Mouse (Mus musculus): ENCODE results near the gene Zfp574. TPM values are rescaled to one million over a fixed set of nuclear protein-coding genes. Genes with fewer than 3 reads are reported as not detected.

Gene Zfp574
- polyA plus RNA-seq, 1 experiment: 11.3 TPM

GRCm38 (mm10) chr7:25110336-25110735 is 38.0 kb downstream of the Zfp574 start:
- TF ChIP-seq POLR2A (IDR thresholded peaks at IDR 0.05; ENCODE audit: borderline replicate concordance, control insufficient read depth, low read depth, low read length) (no peak), CTCF (IDR thresholded peaks at IDR 0.05; ENCODE audit: control insufficient read depth, insufficient read depth, low read length) (no peak)
- Histone ChIP-seq H3K4me1 (ENCODE audit: control insufficient read depth, insufficient read depth, low read length) (no peaks in the 10 kb centered on the region; the same call in none of the 2 replicates), H3K27ac (ENCODE audit: control insufficient read depth, insufficient read depth, low read depth, low read length, poor library complexity) (no peak overlapping the region), H3K4me3 (replicated peaks; ENCODE audit: control insufficient read depth, low read depth, low read length) (no peak overlapping the region)
- 79% methylated on average over 9 of the region's 9 CpGs for WGBS

GRCm38 (mm10) chr7:25112178-25112955 is 40.0 kb downstream of the Zfp574 start:
- peak overlapping the region; percentile 51 for H3K27ac ChIP-seq (ENCODE audit: control insufficient read depth, insufficient read depth, low read depth, low read length, poor library complexity)
- WGBS: 79% methylated on average over 17 of the region's 17 CpGs
- TF ChIP-seq CTCF (IDR thresholded peaks at IDR 0.05; ENCODE audit: control insufficient read depth, insufficient read depth, low read length) (no peak), POLR2A (IDR thresholded peaks at IDR 0.05; ENCODE audit: borderline replicate concordance, control insufficient read depth, low read depth, low read length) (no peak)
- H3K4me3 ChIP-seq (replicated peaks; ENCODE audit: control insufficient read depth, low read depth, low read length): no peak overlapping the region
- H3K4me1 ChIP-seq (ENCODE audit: control insufficient read depth, insufficient read depth, low read length): no peaks in the 10 kb centered on the region; the same call in none of the 2 replicates

GRCm38 (mm10) chr7:25112956-25113603 is 40.7 kb downstream of the Zfp574 start:
- Histone ChIP-seq H3K4me1 (ENCODE audit: control insufficient read depth, insufficient read depth, low read length) (no peaks in the 10 kb centered on the region; the same call in none of the 2 replicates), H3K4me3 (replicated peaks; ENCODE audit: control insufficient read depth, low read depth, low read length) (no peak overlapping the region), H3K27ac (ENCODE audit: control insufficient read depth, insufficient read depth, low read depth, low read length, poor library complexity) (peak overlapping the region; percentile 51)
- no peak for TF ChIP-seq POLR2A (IDR thresholded peaks at IDR 0.05; ENCODE audit: borderline replicate concordance, control insufficient read depth, low read depth, low read length)
- TF ChIP-seq CTCF (IDR thresholded peaks at IDR 0.05; ENCODE audit: control insufficient read depth, insufficient read depth, low read length): no peak
- WGBS: 80% methylated on average over 16 of the region's 16 CpGs

- H3K27ac ChIP-seq (ENCODE audit: control insufficient read depth, insufficient read depth, low read depth, low read length, poor library complexity): peak overlapping the region; percentile 35
- H3K4me3 ChIP-seq (replicated peaks; ENCODE audit: control insufficient read depth, low read depth, low read length): no peak overlapping the region
- no peaks in the 10 kb centered on the region; the same call in 1 of the 2 replicates for H3K4me1 ChIP-seq (ENCODE audit: control insufficient read depth, insufficient read depth, low read length)
- WGBS: 5% methylated on average over 25 of the region's 25 CpGs
- no peak for TF ChIP-seq CTCF (IDR thresholded peaks at IDR 0.05; ENCODE audit: control insufficient read depth, insufficient read depth, low read length)
- no peak for TF ChIP-seq POLR2A (IDR thresholded peaks at IDR 0.05; ENCODE audit: borderline replicate concordance, control insufficient read depth, low read depth, low read length)
Measured at GRCm38 (mm10) chr7:25120061-25120834, 47.9 kb downstream of the Zfp574 start.

GRCm38 (mm10) chr7:25121240-25121786 is 48.9 kb downstream of the Zfp574 start:
- Histone ChIP-seq H3K4me3 (replicated peaks; ENCODE audit: control insufficient read depth, low read depth, low read length) (no peak overlapping the region), H3K4me1 (ENCODE audit: control insufficient read depth, insufficient read depth, low read length) (no peaks in the 10 kb centered on the region; the same call in 1 of the 2 replicates), H3K27ac (ENCODE audit: control insufficient read depth, insufficient read depth, low read depth, low read length, poor library complexity) (no peak overlapping the region)
- TF ChIP-seq CTCF (IDR thresholded peaks at IDR 0.05; ENCODE audit: control insufficient read depth, insufficient read depth, low read length) (no peak), POLR2A (IDR thresholded peaks at IDR 0.05; ENCODE audit: borderline replicate concordance, control insufficient read depth, low read depth, low read length) (no peak)
- WGBS: 69% methylated on average over 13 of the region's 13 CpGs

GRCm38 (mm10) chr7:25125716-25126281 is 53.4 kb downstream of the Zfp574 start:
- no peak overlapping the region for H3K27ac ChIP-seq (ENCODE audit: control insufficient read depth, insufficient read depth, low read depth, low read length, poor library complexity)
- TF ChIP-seq CTCF (IDR thresholded peaks at IDR 0.05; ENCODE audit: control insufficient read depth, insufficient read depth, low read length): no peak
- TF ChIP-seq POLR2A (IDR thresholded peaks at IDR 0.05; ENCODE audit: borderline replicate concordance, control insufficient read depth, low read depth, low read length): no peak
- no peak overlapping the region for H3K4me3 ChIP-seq (replicated peaks; ENCODE audit: control insufficient read depth, low read depth, low read length)
- peaks cover 4% of the 10 kb centered on the region for H3K4me1 ChIP-seq (ENCODE audit: control insufficient read depth, insufficient read depth, low read length)
- WGBS: 65% methylated on average over 10 of the region's 10 CpGs

- 81% methylated on average over 9 of the region's 9 CpGs for WGBS
- no peak overlapping the region for H3K4me3 ChIP-seq (replicated peaks; ENCODE audit: control insufficient read depth, low read depth, low read length)
- H3K27ac ChIP-seq (ENCODE audit: control insufficient read depth, insufficient read depth, low read depth, low read length, poor library complexity): no peak overlapping the region
- TF ChIP-seq POLR2A (IDR thresholded peaks at IDR 0.05; ENCODE audit: borderline replicate concordance, control insufficient read depth, low read depth, low read length) (no peak), CTCF (IDR thresholded peaks at IDR 0.05; ENCODE audit: control insufficient read depth, insufficient read depth, low read length) (no peak)
- peaks cover 4% of the 10 kb centered on the region for H3K4me1 ChIP-seq (ENCODE audit: control insufficient read depth, insufficient read depth, low read length)
Measured at GRCm38 (mm10) chr7:25127971-25128370, 55.6 kb downstream of the Zfp574 start.

Data from bone marrow, adult 2 months (tissue).